Mouse (Mus musculus) yolk sac, embryonic 10.5 days (tissue): Measurements from ENCODE around the gene Selenoi.
A peak's percentile ranks its signal among the peaks of the same experiment; 100 is the strongest.
"Not testable (repeated sequence)": the region's sequence is repeated elsewhere in the genome, so short reads cannot be mapped to it uniquely, and the experiment has no call there.

Experiments
- DNase-seq: peaks from one replicate; pipeline ENCODE4 v3.0.0-alpha.2; 2017; ENCODE audit warnings: low spot score

Selenoi gene

GRCm38 (mm10) chr5:30232271-30232971 lies at the start of gene Selenoi:
Gene Selenoi, plus strand, starts transcription at chr5:30232581.
- peak; percentile 98 for DNase-seq

DNA sequence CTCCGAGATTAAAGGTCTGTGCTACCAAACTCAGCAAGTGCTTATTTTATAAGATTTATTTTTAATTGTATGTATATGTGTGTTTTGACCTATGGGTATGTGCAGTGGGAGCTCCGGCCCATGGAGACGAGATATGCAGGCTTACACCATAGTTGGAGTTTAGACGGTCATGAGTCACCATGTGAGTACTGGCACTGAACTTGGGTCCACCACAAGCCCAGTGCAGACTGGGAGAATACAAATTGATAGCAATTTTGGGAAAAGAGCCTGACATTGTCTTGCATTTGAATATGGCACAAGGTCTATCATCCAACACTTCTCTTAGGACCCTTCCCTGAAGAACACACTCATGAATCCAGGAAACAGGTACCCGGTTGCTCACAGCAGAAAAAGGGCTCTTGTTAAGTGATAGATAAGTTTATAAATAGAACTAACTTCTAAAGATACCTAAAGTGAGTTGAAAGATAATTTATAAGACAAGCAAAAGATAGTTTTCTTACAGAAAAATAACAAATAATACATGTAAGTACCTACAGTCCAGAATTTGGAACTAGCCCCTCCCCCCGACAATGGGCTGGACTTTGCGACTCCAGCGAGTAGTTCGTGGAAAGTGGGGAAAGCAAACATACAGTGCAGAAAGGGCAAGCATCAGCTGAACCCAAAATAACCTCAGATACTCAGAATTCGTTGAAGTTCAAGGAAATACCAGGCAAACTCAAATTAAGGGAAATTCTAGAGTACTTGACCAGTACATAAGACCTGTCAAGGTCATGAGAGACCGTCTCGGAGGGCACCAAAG lies 44.5 kb upstream of the Selenoi start:
- peak; percentile 51 for DNase-seq

DNA sequence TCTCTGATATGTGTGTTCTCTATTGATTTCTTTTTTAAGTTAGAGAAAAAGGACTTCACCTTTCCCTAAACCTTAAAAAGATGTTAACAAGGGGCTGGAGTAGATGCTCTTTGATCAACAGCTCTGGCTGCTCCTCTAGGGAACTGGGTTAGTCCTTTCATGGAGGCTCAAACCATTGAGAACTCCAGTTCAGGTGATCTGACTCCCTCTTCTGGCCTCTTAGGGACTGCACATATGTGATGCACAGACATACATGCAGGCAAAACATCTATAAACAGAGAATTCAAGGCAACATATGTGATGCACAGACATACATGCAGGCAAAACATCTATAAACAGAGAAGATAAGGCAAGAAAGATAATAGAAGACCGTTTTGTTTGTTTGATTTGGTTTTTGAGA lies 39.9 kb upstream of the Selenoi start:
- no peak for DNase-seq

GRCm38 (mm10) chr5:30195340-30195739 lies 37.0 kb upstream of the Selenoi start:
- peak; percentile 10 for DNase-seq

- no peak for DNase-seq
Observed at GRCm38 (mm10) chr5:30198257-30198656, 34.1 kb upstream of the Selenoi start.

DNA sequence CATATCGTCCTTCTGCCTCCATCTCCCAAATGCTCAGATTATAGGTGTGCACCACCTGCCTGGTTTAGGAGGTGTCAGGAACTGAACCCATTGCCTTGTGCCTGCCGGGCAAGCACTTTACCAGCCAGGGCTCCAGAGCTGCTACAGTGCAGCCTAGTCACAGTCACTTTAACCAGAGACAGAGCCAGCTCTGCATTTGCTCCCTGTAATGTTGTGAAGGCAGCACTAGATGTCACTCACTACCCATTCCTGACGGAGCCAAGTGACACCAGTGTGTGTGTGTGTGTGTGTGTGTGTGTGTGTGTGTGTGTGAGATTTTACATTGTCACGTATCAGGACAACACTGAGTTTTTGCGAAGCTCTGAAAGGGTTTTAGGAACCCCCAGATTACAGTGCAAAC lies 30.9 kb upstream of the Selenoi start:
- DNase-seq: peak; percentile 9

DNA sequence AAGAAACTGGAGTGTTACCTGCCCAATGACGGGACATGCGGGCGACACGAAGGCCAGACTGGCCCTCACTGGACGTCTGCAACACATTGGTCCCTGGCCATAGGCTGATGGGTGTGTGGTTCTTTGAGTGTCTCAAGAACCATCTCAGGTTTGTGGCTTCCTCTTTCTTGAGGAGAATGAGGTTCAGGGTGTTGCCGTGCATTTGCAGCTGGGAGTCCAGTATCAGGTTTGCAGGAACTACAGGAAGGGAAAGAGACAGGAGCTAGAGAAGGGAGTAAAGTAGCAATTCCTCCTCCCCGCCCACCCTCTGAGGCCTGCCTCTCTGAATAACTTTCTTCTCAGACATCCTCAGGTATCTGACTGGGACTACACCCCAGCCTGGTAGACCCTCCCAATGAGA lies 30.2 kb upstream of the Selenoi start:
- DNase-seq: no peak

GRCm38 (mm10) chr5:30203216-30203885 lies 29.0 kb upstream of the Selenoi start:
- DNase-seq: no peak

DNA sequence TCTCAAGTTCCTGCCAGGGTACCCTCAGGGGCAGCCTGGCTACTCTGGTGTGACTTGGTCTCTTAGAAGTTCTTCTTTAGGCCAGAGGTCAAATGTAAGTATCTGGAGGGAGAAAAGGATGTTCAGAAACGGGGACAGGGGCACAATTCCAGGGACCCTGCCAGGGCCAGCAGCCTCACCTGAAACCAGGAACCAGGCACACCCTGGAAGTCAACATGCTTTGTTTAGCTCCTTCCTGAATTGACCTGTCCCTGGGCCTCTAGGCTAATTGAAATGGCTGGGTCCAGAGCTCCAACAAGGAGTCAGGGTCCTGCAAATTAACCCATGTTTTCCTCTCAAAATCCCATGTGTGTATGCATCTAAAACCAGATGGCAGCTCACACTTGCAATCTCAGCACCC lies 27.9 kb upstream of the Selenoi start:
- DNase-seq: no peak

DNA sequence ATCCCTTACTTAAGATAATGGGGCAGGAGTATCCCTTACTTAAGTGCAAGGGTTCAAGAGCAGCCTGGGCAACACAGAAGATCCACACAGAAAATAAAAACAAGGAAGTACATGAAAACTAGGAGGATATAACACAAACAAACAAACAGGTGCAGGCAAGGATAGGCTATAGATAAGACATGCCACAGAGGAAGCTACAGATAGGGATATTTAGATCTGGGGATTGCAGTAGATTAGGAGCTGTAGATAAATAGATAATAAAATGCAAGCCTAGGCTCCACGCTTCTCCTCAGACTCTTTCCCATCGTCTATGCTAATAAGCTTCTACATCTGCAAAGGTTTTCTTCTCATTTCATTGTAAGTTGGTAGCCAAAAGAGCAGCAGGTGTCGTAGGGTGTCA lies 27.3 kb upstream of the Selenoi start:
- no peak for DNase-seq

- no peak for DNase-seq
Observed at GRCm38 (mm10) chr5:30205493-30205892, 26.9 kb upstream of the Selenoi start, which contains the start of gene Adgrf3. Gene Adgrf3, minus strand, starts transcription at chr5:30205722.

DNA sequence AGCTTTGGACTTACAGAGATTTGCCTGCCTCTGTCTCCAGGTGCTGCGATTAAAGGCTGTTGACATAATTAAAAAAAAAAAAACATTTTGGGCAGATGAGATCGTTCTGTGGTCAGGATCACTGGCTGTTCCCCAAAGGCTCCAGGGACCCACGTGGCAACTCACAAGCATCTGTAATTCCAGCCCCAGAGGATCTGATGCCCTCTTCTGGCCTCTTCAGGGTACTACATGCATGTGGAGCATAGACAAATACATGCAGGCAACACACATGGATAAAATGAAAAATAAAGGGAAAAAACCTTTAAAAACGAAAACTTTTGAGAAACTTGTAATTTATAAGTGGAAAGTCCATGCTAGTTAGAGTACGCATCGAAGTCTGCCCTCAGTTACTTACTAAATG lies 25.1 kb upstream of the Selenoi start:
- DNase-seq: no peak

- not testable (repeated sequence) for DNase-seq
Observed at GRCm38 (mm10) chr5:30210758-30211157, 21.6 kb upstream of the Selenoi start.

DNA sequence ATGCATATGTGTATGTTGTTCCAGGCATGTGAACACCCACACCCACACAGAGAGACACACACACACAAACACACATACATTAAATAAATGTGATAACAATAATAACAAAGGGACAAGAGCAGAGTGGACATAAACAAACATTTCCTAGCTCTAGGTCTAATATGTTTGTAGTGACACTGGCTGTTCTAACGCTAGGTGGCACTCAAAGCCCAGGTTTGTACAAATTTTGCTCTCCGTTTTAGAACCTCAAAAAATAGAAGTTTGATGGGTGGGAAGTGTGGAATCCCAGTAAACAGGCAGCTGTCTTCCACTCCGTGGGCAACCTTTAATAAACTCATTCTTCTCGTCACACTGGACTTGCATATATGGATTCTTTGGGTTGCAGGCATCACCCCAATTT lies 17.5 kb upstream of the Selenoi start:
- peak; percentile 22 for DNase-seq

GRCm38 (mm10) chr5:30215970-30216369 lies 16.4 kb upstream of the Selenoi start:
- DNase-seq: no peak

GRCm38 (mm10) chr5:30219715-30220114 lies 12.7 kb upstream of the Selenoi start:
- DNase-seq: no peak

- DNase-seq: no peak
Observed at GRCm38 (mm10) chr5:30220666-30221065, 11.7 kb upstream of the Selenoi start.

DNA sequence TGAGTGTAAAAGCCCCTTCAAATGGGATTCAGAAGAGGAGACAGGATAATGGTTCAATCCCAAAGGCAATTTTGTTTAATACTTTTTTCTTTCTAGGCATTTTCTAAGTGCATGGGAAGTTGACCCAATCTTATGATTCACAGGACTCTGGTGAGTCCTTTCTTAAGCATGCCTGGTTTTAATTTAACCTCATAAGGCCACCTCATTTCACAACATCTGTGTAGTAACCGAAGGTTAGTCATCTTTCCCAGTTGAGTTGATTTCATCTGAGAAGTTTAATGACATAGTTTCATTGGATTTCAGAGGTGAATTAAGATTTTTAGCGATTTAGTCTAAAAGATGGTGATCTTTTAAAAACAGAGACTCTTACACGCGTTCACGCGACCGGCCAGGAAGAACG lies 9.7 kb upstream of the Selenoi start:
- DNase-seq: no peak

GRCm38 (mm10) chr5:30230901-30231300 lies 1.5 kb upstream of the Selenoi start:
- no peak for DNase-seq

DNA sequence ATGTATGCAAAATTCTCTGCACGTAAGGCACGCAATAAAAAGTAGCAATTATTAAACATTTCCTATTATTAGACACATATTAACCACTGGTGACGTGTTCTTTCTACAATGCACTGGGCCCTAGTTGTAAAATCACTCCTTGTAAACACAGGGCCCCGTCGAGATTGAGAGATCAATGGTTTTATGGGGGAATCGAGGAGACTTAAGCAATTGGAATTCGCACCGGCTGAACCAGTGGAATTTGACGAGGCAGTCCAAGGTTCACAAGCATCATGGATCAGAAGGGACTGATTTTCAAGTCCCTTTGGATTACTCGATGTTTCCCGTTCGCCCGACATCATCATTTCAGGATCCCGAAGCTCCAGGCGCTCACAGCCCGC lies 500 bp upstream of the Selenoi start:
- DNase-seq: no peak

DNA sequence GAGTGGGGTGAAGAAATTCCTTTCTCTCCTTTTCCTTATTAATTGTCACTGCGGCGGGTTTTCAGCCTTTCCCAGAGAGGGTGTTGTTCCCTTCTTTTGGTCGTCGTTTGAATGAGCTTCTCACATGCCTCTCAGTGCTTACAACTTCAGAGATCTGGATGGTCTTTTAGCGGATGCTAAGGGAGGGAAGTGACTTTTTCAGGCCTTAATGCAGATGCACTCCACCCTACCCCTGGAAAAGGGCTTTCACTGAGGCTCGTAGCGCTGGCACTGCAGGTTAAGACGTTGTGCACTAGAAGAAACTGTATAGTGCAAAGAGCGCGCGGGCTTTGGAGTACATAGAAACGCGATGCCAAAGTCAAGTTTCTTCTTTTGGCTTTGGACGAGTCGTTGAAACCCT lies 661 bp downstream of the Selenoi start:
- no peak for DNase-seq

DNA sequence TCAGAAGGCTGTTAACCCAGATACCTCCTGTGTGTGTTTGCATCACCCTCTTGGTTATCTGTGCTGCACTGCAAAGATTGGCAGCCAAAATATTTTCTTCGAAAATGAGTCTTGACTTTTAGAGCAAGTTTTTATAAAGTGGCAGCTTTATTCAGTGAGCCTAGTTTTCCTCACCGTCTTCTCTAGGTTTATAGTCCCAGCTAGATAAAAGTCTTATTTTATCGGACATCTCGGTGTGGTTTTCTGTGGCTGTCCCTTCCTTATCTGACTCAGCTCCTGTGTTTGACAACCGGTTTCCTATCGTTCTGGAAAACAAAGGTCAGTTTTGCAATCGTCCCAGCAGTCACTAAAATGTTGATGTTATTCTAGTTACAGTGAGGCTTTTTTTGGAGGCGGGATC lies 1.6 kb downstream of the Selenoi start:
- DNase-seq: peak; percentile 33

- no peak for DNase-seq
Observed at GRCm38 (mm10) chr5:30235641-30236126, 3.3 kb downstream of the Selenoi start.
